29 mouse cellular contexts compared by ENCODE assay signal in genomic region chr2:145982317-145983045, GRCm38 (mm10). TPM values are rescaled to one million over a fixed set of nuclear protein-coding genes. Genes with fewer than 3 reads are reported as not detected.
DNase-seq lines count a peak whose midpoint lies in the region; ATAC-seq and TF ChIP-seq lines count a peak whose summit lies in the region.
"Had no signal": no experiment of that assay in that cellular context is flagged by ENCODE, and none has a peak within 500 bp of the region (broad histone marks: within the 10 kb centered on the region; RNA-seq: fewer than 3 reads in every experiment).

No protein-coding gene starts in this region.

- no peak for ATAC-seq in hindbrain, postnatal 0 days
- no peak for ATAC-seq in hindbrain, embryonic 14.5 days (ENCODE audit: low FRiP score)
- peak; percentile 37; the same call in 1 of the 2 replicates for ATAC-seq in forebrain, embryonic 13.5 days
- ATAC-seq in midbrain, embryonic 14.5 days (ENCODE audit: low FRiP score, low TSS enrichment), result 0 out of 2 replicates have a peak, but pooled peaks have one; percentile 40
- ATAC-seq: CD4-positive, CD25-positive, alpha-beta regulatory T cell, adult 4 months; liver, embryonic 12.5 days; liver, postnatal 0 days had no signal

- no peaks in the 10 kb centered on the region for H3K27me3 ChIP-seq in hindbrain, postnatal 0 days (ENCODE audit: insufficient read depth, low read length)
- H3K27me3 ChIP-seq in hindbrain, embryonic 14.5 days (ENCODE audit: control insufficient read depth, insufficient read depth, low read length), result no peaks in the 10 kb centered on the region
- H3K27me3 ChIP-seq in embryonic facial prominence, embryonic 10.5 days (replicated peaks; ENCODE audit: low read depth, poor library complexity, severe bottlenecking), result no peaks in the 10 kb centered on the region
- no peaks in the 10 kb centered on the region for H3K27me3 ChIP-seq in forebrain, embryonic 13.5 days
- no peaks in the 10 kb centered on the region for H3K27me3 ChIP-seq in midbrain, embryonic 14.5 days (ENCODE audit: control insufficient read depth, insufficient read depth, low read length)
- H3K27me3 ChIP-seq: embryonic facial prominence, embryonic 15.5 days; hindbrain, embryonic 13.5 days; kidney, embryonic 15.5 days; limb, embryonic 13.5 days; liver, embryonic 12.5 days; megakaryocyte, embryonic 14.5 days; neural tube, embryonic 15.5 days had no signal

- WGBS in hindbrain, postnatal 0 days, result 54% methylated on average over 9 of the region's 9 CpGs
- WGBS in hindbrain, embryonic 14.5 days, result 53% methylated on average over 9 of the region's 9 CpGs
- 69% methylated on average over 9 of the region's 9 CpGs for WGBS in embryonic facial prominence, embryonic 10.5 days
- WGBS in forebrain, embryonic 13.5 days, result 39% methylated on average over 9 of the region's 9 CpGs
- WGBS in midbrain, embryonic 14.5 days, result 57% methylated on average over 9 of the region's 9 CpGs

- no peaks in the 10 kb centered on the region for H3K36me3 ChIP-seq in hindbrain, postnatal 0 days (ENCODE audit: insufficient read depth, low read length)
- no peaks in the 10 kb centered on the region for H3K36me3 ChIP-seq in hindbrain, embryonic 14.5 days (replicated peaks; ENCODE audit: control insufficient read depth, insufficient read depth)
- no peaks in the 10 kb centered on the region for H3K36me3 ChIP-seq in embryonic facial prominence, embryonic 10.5 days (replicated peaks)
- no peaks in the 10 kb centered on the region for H3K36me3 ChIP-seq in forebrain, embryonic 13.5 days (ENCODE audit: poor library complexity, severe bottlenecking)
- H3K36me3 ChIP-seq in midbrain, embryonic 14.5 days (ENCODE audit: control insufficient read depth, insufficient read depth, low read length), result no peaks in the 10 kb centered on the region
- H3K36me3 ChIP-seq: embryonic facial prominence, embryonic 15.5 days; hindbrain, embryonic 13.5 days; kidney, embryonic 15.5 days; limb, embryonic 13.5 days; liver, embryonic 12.5 days; neural tube, embryonic 15.5 days had no signal

- H3K4me1 ChIP-seq in hindbrain, postnatal 0 days (ENCODE audit: insufficient read depth, low read length), result peaks cover 6% of the 10 kb centered on the region; the same call in 1 of the 2 replicates
- H3K4me1 ChIP-seq in hindbrain, embryonic 14.5 days (replicated peaks; ENCODE audit: control insufficient read depth, insufficient read depth, low read length), result peaks cover 25% of the 10 kb centered on the region
- peaks cover 17% of the 10 kb centered on the region for H3K4me1 ChIP-seq in embryonic facial prominence, embryonic 10.5 days
- H3K4me1 ChIP-seq in forebrain, embryonic 13.5 days, result peaks cover 38% of the 10 kb centered on the region
- H3K4me1 ChIP-seq in midbrain, embryonic 14.5 days (ENCODE audit: control insufficient read depth, insufficient read depth, low read length), result peaks cover 32% of the 10 kb centered on the region
- H3K4me1 ChIP-seq: kidney, embryonic 15.5 days; liver, embryonic 12.5 days; megakaryocyte, embryonic 14.5 days had no signal

- H3K9ac ChIP-seq in hindbrain, postnatal 0 days (replicated peaks; ENCODE audit: low read length), result no peak overlapping the region
- no peak overlapping the region for H3K9ac ChIP-seq in hindbrain, embryonic 14.5 days
- no peak overlapping the region for H3K9ac ChIP-seq in forebrain, embryonic 13.5 days
- H3K9ac ChIP-seq in midbrain, embryonic 14.5 days (replicated peaks; ENCODE audit: low read length), result no peak overlapping the region
- H3K9ac ChIP-seq: embryonic facial prominence, embryonic 15.5 days; kidney, embryonic 15.5 days; limb, embryonic 13.5 days; liver, embryonic 12.5 days; liver, postnatal 0 days; neural tube, embryonic 15.5 days had no signal

- no peak overlapping the region for H3K4me3 ChIP-seq in hindbrain, postnatal 0 days (ENCODE audit: low read length)
- no peak overlapping the region for H3K4me3 ChIP-seq in hindbrain, embryonic 14.5 days (replicated peaks; ENCODE audit: low read length)
- no peak overlapping the region for H3K4me3 ChIP-seq in embryonic facial prominence, embryonic 10.5 days
- no peak overlapping the region for H3K4me3 ChIP-seq in forebrain, embryonic 13.5 days
- H3K4me3 ChIP-seq in midbrain, embryonic 14.5 days (replicated peaks; ENCODE audit: low read depth, low read length), result no peak overlapping the region
- H3K4me3 ChIP-seq: embryonic facial prominence, embryonic 15.5 days; hindbrain, embryonic 13.5 days; kidney, embryonic 15.5 days; left cerebral cortex, adult 2 months; limb, embryonic 13.5 days; liver, embryonic 12.5 days; megakaryocyte, embryonic 14.5 days; neural tube, embryonic 15.5 days had no signal

- 0 out of 2 replicates have a peak overlapping the region, but pooled peaks have one; percentile 56 for H3K27ac ChIP-seq in hindbrain, postnatal 0 days
- H3K27ac ChIP-seq in hindbrain, embryonic 14.5 days, result no peak overlapping the region
- no peak overlapping the region for H3K27ac ChIP-seq in embryonic facial prominence, embryonic 10.5 days (replicated peaks)
- peak overlapping the region; percentile 77; the same call in 1 of the 2 replicates for H3K27ac ChIP-seq in forebrain, embryonic 13.5 days
- peak overlapping the region; percentile 82 for H3K27ac ChIP-seq in midbrain, embryonic 14.5 days (replicated peaks; ENCODE audit: low read depth, low read length)
- H3K27ac ChIP-seq: embryonic facial prominence, embryonic 15.5 days; kidney, embryonic 15.5 days; left cerebral cortex, adult 2 months; limb, embryonic 13.5 days; liver, embryonic 12.5 days had no signal

- H3K4me2 ChIP-seq in hindbrain, postnatal 0 days (ENCODE audit: low read depth, low read length), result no peak overlapping the region
- no peak overlapping the region for H3K4me2 ChIP-seq in hindbrain, embryonic 14.5 days (replicated peaks)
- H3K4me2 ChIP-seq in forebrain, embryonic 13.5 days, result no peak overlapping the region
- no peak overlapping the region for H3K4me2 ChIP-seq in midbrain, embryonic 14.5 days (ENCODE audit: low read length)
- H3K4me2 ChIP-seq: embryonic facial prominence, embryonic 15.5 days; heart, embryonic 11.5 days; hindbrain, embryonic 13.5 days; kidney, embryonic 15.5 days; limb, embryonic 13.5 days; liver, embryonic 12.5 days; neural tube, embryonic 15.5 days had no signal

- DNase-seq in hindbrain, postnatal 0 days (ENCODE audit: low spot score), result no peak
- no peak for DNase-seq in hindbrain, embryonic 14.5 days (ENCODE audit: low spot score)
- peak; percentile 1 for DNase-seq in embryonic facial prominence, embryonic 10.5 days (ENCODE audit: low spot score)
- peak; percentile 37 for DNase-seq in midbrain, embryonic 14.5 days
- DNase-seq in c-Kit-positive CD71-positive TER-119-positive erythroid progenitor cells, embryonic 14.5 days (ENCODE audit: low spot score), result no peak
- DNase-seq in ovary, adult 18-20 months (ENCODE audit: low spot score), result no peak
- DNase-seq: cerebellum, adult 9-10 months; gastrocnemius, postnatal 25 days; heart, adult 18-20 months; heart, postnatal 4 days; kidney, adult 18-20 months; kidney, postnatal 25 days; liver, postnatal 0 days; lung, postnatal 4 days; spleen, adult 18-20 months; thymus, postnatal 14 days had no signal

- H3K9me3 ChIP-seq in hindbrain, postnatal 0 days (ENCODE audit: low read length), result no peaks in the 10 kb centered on the region
- no peaks in the 10 kb centered on the region for H3K9me3 ChIP-seq in hindbrain, embryonic 14.5 days (ENCODE audit: control insufficient read depth, low read length)
- H3K9me3 ChIP-seq in embryonic facial prominence, embryonic 10.5 days, result no peaks in the 10 kb centered on the region
- H3K9me3 ChIP-seq in forebrain, embryonic 13.5 days (replicated peaks), result no peaks in the 10 kb centered on the region
- no peaks in the 10 kb centered on the region for H3K9me3 ChIP-seq in midbrain, embryonic 14.5 days (ENCODE audit: control insufficient read depth, low read length)
- H3K9me3 ChIP-seq: embryonic facial prominence, embryonic 15.5 days; hindbrain, embryonic 13.5 days; kidney, embryonic 15.5 days; limb, embryonic 13.5 days; liver, embryonic 12.5 days; megakaryocyte, embryonic 14.5 days; neural tube, embryonic 15.5 days had no signal

- no peak for TF ChIP-seq CTCF in hindbrain, postnatal 0 days (IDR thresholded peaks at IDR 0.05; ENCODE audit: low read depth)

RNA-seq across cellular contexts. Expression of gene Crnkl1, which starts 47.7 kb away (rescaled TPM):
- total RNA-seq in hindbrain, postnatal 0 days (2014; rRNA removed), result 12.3 and 14.6 TPM in 2 replicates
- polyA plus RNA-seq in hindbrain, postnatal 0 days (2015; fragmentation: Nextera tagmentation; extraction: Ambion mirVana), result 15.1 and 19.6 TPM in 2 replicates
- polyA plus RNA-seq in hindbrain, embryonic 14.5 days (2014; fragmentation: Nextera tagmentation; extraction: Ambion mirVana), result 25.0 and 25.7 TPM in 2 replicates
- polyA plus RNA-seq in embryonic facial prominence, embryonic 10.5 days (2016; fragmentation: Nextera tagmentation; extraction: Ambion mirVana), result 37.7 and 38.9 TPM in 2 replicates
- polyA plus RNA-seq in forebrain, embryonic 13.5 days (2015; fragmentation: Nextera tagmentation; extraction: Ambion mirVana), result 35.0 and 35.5 TPM in 2 replicates
- polyA plus RNA-seq in midbrain, embryonic 14.5 days (2014; fragmentation: Nextera tagmentation; extraction: Ambion mirVana), result 27.7 and 33.5 TPM in 2 replicates

RNA-seq across cellular contexts. Expression of gene Cfap61, which starts 47.9 kb away (rescaled TPM):
- 2.6 and 4.1 TPM in 2 replicates for total RNA-seq in hindbrain, postnatal 0 days (2014; rRNA removed)
- polyA plus RNA-seq in hindbrain, postnatal 0 days (2015; fragmentation: Nextera tagmentation; extraction: Ambion mirVana), result 3.7 and 5.4 TPM in 2 replicates
- 4.2 and 5.5 TPM in 2 replicates for polyA plus RNA-seq in hindbrain, embryonic 14.5 days (2014; fragmentation: Nextera tagmentation; extraction: Ambion mirVana)
- 0.93 and 0.98 TPM in 2 replicates for polyA plus RNA-seq in embryonic facial prominence, embryonic 10.5 days (2016; fragmentation: Nextera tagmentation; extraction: Ambion mirVana)
- polyA plus RNA-seq in forebrain, embryonic 13.5 days (2015; fragmentation: Nextera tagmentation; extraction: Ambion mirVana), result 2.0 and 2.3 TPM in 2 replicates
- 1.1 and 1.7 TPM in 2 replicates for polyA plus RNA-seq in midbrain, embryonic 14.5 days (2014; fragmentation: Nextera tagmentation; extraction: Ambion mirVana)
- total RNA-seq: gastrocnemius, adult 18-20 months; gastrocnemius, postnatal 25 days had no signal
- polyA plus RNA-seq: CD4-positive, CD25-positive, alpha-beta regulatory T cell, adult 4 months; liver, embryonic 12.5 days; liver, postnatal 0 days; urinary bladder, adult 2 months had no signal

Comparison
In these comparisons a context has a peak if more than half of its experiments do, and no peak if none do; other contexts are left out.
1. H3K27ac ChIP-seq: peak in hindbrain, postnatal 0 days (single experiment), forebrain, embryonic 13.5 days (single experiment) and midbrain, embryonic 14.5 days (single experiment); none in hindbrain, embryonic 14.5 days (single experiment) and embryonic facial prominence, embryonic 10.5 days (single experiment).
2. ATAC-seq: peak in forebrain, embryonic 13.5 days (single experiment) and midbrain, embryonic 14.5 days (single experiment); none in hindbrain, postnatal 0 days (single experiment) and hindbrain, embryonic 14.5 days (single experiment).
3. DNase-seq: peak in embryonic facial prominence, embryonic 10.5 days (single experiment) and midbrain, embryonic 14.5 days (single experiment); none in hindbrain, postnatal 0 days (single experiment), hindbrain, embryonic 14.5 days (single experiment), c-Kit-positive CD71-positive TER-119-positive erythroid progenitor cells, embryonic 14.5 days (single experiment) and ovary, adult 18-20 months (single experiment).